Mouse (Mus musculus): ENCODE measurements around the gene Ppp1r36. TPM values are rescaled to one million over a fixed set of nuclear protein-coding genes. Genes with fewer than 3 reads are reported as not detected.

The Ppp1r36 gene
- polyA plus RNA-seq, 1 experiment from 2014 or later: 0.75 TPM

DNA sequence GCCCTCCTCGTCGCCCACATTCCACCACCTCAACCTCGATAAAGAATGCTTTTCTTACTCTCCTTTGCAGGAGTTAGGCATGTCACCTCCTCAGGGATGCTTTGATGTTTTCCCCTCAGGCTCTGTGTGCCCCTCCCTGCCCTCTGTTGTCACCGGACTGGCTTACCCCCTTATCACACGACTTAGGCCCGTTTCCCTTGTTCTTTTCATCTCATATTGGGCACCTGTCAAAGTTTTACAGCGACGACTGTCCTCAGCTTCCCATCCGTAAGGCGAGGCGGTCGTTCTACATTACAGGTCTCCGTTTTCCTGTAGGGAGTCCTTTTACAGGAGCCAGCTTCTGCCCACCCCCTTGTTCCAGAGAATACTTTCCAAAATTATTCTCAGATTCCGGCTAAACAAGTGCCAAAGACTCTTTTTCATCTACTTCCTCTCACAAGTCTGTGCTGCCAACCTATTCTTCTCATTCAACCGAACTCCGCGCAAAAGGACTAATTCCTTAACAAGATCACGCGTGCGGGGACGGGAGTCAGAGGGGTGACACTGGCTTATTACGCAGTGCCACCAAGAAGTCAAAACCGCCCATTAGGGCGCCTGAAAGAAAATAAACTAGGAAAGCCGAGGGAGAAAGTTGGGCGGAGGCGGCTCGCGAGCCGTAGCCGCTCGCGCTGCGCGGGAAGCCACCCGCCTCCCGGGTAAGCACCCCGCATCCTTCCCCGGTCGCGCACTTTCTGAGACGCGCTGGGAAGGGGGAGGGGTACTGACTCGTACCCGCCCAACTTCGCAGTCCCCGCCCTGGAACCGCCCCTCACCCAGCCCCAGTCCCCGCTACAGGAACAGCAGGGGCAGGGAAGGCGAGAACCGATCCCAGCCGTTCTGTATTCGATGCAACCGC, 14.1 kb upstream of the Ppp1r36 start:
- Histone ChIP-seq H3K27ac (no peak overlapping the region), H3K4me3 (peak overlapping the region; percentile 63), H3K9ac (peak overlapping the region; percentile 56), H3K9me3 (no peaks in the 10 kb centered on the region), H3K27me3 (replicated peaks) (peaks cover 40% of the 10 kb centered on the region), H3K4me1 (peaks cover 20% of the 10 kb centered on the region), H3K36me3 (no peaks in the 10 kb centered on the region), H3K4me2 (replicated peaks) (peak overlapping the region; percentile 80)
- under 1% methylated on average over 54 of the region's 54 CpGs for WGBS
- peak; percentile 92 for ATAC-seq (ENCODE audit: low FRiP score, low read depth)

DNA sequence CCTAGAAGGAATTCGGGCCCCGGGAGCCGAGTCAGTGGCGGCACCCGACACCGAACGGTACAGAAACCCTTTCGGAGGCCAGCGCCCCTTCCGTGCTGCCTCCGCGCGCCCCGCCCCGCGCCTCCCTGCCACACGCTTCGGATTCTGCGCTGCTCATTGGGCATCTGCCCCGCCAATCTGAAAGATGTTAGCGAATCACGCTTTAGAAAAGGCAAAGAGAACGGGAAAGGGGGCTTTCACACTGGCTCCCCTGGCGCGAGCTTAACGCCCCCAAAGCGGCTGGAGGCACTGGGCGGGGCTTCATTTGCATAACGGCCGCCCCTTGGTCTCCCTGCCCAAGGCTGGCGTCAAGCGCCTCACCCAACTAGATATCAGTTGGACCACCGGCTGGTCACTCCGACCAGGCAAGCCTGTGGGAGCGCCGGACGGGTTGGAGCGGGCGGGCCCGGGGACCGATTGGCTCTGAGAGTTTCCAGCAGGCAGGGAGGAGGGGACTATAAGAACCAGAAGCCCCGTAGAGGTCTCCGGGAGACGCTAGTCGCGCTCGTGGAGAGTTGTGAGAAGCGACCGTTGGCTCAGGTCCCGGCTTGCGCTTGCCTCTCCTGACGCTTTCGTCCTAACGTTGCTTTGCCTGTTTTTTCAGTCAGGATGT, 13.3 kb upstream of the Ppp1r36 start, which contains the start of gene Hspa2:
Hspa2 (plus strand) TSS at position 291 of the 652 bp plus-strand sequence.
- peaks cover 40% of the 10 kb centered on the region for H3K27me3 ChIP-seq (replicated peaks)
- peak; percentile 96 for ATAC-seq (ENCODE audit: low FRiP score, low read depth)
- H3K36me3 ChIP-seq: no peaks in the 10 kb centered on the region
- WGBS: under 1% methylated on average over 54 of the region's 54 CpGs
- H3K4me3 ChIP-seq: peak within 1 kb of the TSS; percentile 63
- no peak within 1 kb of the TSS for H3K27ac ChIP-seq
- peak within 1 kb of the TSS; percentile 80 for H3K4me2 ChIP-seq (replicated peaks)
- peak within 1 kb of the TSS; percentile 56 for H3K9ac ChIP-seq
- H3K9me3 ChIP-seq: no peaks in the 10 kb centered on the region
- H3K4me1 ChIP-seq: peaks cover 20% of the 10 kb centered on the region

DNA sequence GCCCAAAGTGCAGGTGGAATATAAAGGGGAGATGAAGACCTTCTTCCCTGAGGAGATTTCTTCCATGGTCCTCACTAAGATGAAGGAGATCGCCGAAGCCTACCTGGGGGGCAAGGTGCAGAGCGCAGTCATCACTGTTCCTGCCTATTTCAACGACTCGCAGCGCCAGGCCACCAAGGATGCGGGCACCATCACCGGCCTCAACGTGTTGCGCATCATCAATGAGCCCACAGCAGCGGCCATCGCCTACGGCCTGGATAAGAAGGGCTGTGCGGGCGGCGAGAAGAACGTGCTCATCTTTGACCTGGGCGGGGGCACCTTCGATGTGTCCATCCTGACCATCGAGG, 12.5 kb upstream of the Ppp1r36 start:
- peaks cover 40% of the 10 kb centered on the region for H3K27me3 ChIP-seq (replicated peaks)
- ATAC-seq (ENCODE audit: low FRiP score, low read depth): no peak
- WGBS: 8% methylated on average over 20 of the region's 20 CpGs
- no peak overlapping the region for H3K27ac ChIP-seq
- peak overlapping the region; percentile 63 for H3K4me3 ChIP-seq
- no peaks in the 10 kb centered on the region for H3K9me3 ChIP-seq
- peaks cover 20% of the 10 kb centered on the region for H3K4me1 ChIP-seq
- H3K9ac ChIP-seq: no peak overlapping the region
- no peaks in the 10 kb centered on the region for H3K36me3 ChIP-seq
- peak overlapping the region; percentile 80 for H3K4me2 ChIP-seq (replicated peaks)

DNA sequence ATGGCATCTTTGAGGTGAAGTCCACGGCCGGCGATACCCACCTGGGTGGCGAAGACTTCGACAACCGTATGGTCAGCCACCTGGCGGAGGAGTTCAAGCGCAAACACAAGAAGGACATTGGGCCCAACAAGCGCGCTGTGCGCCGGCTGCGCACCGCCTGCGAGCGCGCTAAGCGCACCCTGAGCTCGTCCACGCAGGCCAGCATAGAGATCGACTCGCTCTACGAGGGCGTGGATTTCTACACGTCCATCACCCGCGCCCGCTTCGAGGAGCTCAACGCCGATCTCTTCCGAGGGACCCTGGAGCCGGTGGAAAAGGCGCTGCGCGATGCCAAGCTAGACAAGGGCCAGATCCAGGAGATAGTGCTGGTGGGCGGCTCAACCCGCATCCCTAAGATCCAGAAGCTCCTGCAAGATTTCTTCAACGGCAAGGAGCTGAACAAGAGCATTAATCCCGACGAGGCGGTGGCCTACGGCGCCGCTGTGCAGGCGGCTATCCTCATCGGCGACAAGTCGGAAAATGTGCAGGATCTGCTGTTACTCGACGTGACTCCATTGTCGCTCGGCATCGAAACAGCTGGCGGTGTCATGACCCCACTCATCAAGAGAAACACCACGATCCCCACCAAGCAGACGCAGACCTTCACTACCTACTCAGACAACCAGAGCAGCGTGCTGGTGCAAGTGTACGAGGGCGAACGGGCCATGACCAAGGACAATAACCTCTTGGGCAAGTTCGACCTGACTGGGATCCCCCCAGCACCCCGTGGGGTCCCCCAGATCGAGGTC, 12.0 kb upstream of the Ppp1r36 start:
- 0 out of 2 replicates have a peak overlapping the region, but pooled peaks have one; percentile 63 for H3K4me3 ChIP-seq
- no peak for ATAC-seq (ENCODE audit: low FRiP score, low read depth)
- H3K36me3 ChIP-seq: no peaks in the 10 kb centered on the region
- 4% methylated on average over 64 of the region's 64 CpGs for WGBS
- H3K9ac ChIP-seq: no peak overlapping the region
- H3K27me3 ChIP-seq (replicated peaks): peaks cover 40% of the 10 kb centered on the region
- H3K9me3 ChIP-seq: no peaks in the 10 kb centered on the region
- H3K4me1 ChIP-seq: peaks cover 20% of the 10 kb centered on the region
- peak overlapping the region; percentile 80 for H3K4me2 ChIP-seq (replicated peaks)
- H3K27ac ChIP-seq: no peak overlapping the region

DNA sequence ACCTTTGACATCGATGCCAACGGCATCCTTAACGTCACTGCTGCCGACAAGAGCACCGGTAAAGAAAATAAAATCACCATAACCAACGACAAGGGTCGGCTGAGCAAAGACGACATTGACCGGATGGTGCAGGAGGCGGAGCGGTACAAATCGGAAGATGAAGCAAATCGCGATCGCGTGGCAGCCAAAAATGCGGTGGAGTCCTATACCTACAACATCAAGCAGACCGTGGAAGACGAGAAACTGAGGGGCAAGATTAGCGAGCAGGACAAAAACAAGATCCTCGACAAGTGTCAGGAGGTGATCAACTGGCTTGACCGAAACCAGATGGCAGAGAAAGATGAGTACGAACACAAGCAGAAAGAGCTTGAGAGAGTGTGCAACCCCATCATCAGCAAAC, 11.4 kb upstream of the Ppp1r36 start:
- no peak overlapping the region for H3K9ac ChIP-seq

DNA sequence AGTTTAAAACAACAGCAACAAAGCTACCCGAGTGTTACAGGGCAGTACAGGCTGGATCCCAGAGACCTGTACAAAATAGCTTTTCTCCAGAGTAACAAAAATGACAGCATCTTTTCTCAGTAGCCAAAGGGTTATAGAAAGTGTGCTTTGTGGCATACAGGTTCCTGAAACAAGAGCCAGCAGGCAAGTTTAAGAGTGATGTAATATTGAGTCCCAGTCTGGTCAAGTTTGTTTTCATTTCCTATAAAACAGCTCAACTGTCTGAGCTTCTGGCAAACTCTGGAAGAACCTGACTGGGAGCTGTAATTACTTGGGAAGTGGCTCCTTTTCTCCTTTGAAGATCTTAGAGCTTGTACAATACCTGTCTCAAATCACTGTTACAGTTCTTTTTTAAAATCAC, 10.2 kb upstream of the Ppp1r36 start:
- WGBS: 43% methylated on average over 1 of the region's 1 CpGs

More for the DNA sequence above, 11.4 kb upstream of the Ppp1r36 start:
- 4% methylated on average over 23 of the region's 23 CpGs for WGBS
- no peaks in the 10 kb centered on the region for H3K36me3 ChIP-seq
- ATAC-seq (ENCODE audit: low FRiP score, low read depth): no peak
- no peak overlapping the region for H3K27ac ChIP-seq
- H3K4me2 ChIP-seq (replicated peaks): peak overlapping the region; percentile 80
- peaks cover 20% of the 10 kb centered on the region for H3K4me1 ChIP-seq
- no peaks in the 10 kb centered on the region for H3K9me3 ChIP-seq
- H3K4me3 ChIP-seq: no peak overlapping the region
- H3K27me3 ChIP-seq (replicated peaks): peaks cover 40% of the 10 kb centered on the region

DNA sequence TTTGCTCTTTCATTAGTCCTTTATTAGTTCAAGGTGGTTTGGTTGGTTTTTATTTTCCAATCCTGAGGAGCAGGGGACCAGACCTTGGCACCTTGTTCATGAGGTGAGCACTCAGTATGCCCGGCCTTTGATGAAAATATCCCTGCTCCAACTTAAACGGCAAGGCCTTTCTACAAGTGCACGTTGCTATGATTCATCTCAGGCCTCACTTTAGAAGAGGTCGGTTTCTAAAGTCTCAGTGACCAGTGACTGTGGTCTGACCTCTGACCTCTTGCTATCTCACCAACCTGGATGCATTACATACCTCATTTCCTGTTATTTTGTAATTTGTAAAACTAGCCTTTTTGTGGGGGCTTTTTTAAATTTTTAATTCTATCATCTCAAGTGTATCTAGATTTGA, 8.2 kb upstream of the Ppp1r36 start:
- Histone ChIP-seq H3K27ac (no peak overlapping the region), H3K4me1 (peaks cover 15% of the 10 kb centered on the region), H3K9me3 (no peaks in the 10 kb centered on the region), H3K4me2 (replicated peaks) (no peak overlapping the region), H3K36me3 (no peaks in the 10 kb centered on the region), H3K4me3 (no peak overlapping the region), H3K27me3 (replicated peaks) (peaks cover 33% of the 10 kb centered on the region), H3K9ac (no peak overlapping the region)
- WGBS: 69% methylated on average over 4 of the region's 4 CpGs
- ATAC-seq (ENCODE audit: low FRiP score, low read depth): no peak

More for the DNA sequence above, 10.2 kb upstream of the Ppp1r36 start:
- no peak for ATAC-seq (ENCODE audit: low FRiP score, low read depth)
- Histone ChIP-seq H3K36me3 (no peaks in the 10 kb centered on the region), H3K27me3 (replicated peaks) (peaks cover 40% of the 10 kb centered on the region), H3K4me1 (peaks cover 20% of the 10 kb centered on the region), H3K4me2 (replicated peaks) (no peak overlapping the region), H3K9ac (no peak overlapping the region), H3K9me3 (no peaks in the 10 kb centered on the region), H3K27ac (no peak overlapping the region), H3K4me3 (no peak overlapping the region)

DNA sequence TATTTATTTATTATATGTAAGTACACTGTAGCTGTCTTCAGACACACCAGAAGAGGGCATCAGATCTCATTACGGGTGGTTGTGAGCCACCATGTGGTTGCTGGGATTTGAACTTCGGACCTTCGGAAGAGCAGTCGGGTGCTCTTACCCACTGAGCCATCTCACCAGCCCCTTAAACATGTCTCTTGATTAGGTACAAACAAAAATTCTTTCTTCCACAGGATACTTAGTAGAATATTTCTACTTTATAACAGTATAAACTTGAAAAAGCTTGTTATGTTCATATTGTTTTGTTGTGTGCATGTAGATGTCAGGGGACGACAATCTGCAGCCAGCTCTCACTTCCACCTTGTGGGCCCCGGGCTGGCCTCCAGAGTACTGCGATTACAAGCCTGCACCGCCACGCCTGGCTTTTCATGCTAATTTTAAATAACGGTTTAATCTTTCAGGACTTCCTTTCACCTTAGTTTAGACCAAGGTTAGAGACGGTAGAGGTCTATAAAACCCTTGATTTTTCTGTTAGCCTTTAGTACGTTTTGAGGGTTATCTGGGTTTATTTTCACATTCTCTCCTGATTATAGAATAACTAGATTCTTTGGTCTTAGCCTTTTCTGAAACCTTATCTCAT, 1.8 kb upstream of the Ppp1r36 start:
- H3K27me3 ChIP-seq (replicated peaks): peaks cover 19% of the 10 kb centered on the region; the same call in 1 of the 2 replicates
- H3K4me2 ChIP-seq (replicated peaks): no peak overlapping the region
- H3K4me1 ChIP-seq: peaks cover 7% of the 10 kb centered on the region
- no peaks in the 10 kb centered on the region for H3K9me3 ChIP-seq
- no peak overlapping the region for H3K4me3 ChIP-seq
- H3K36me3 ChIP-seq: no peaks in the 10 kb centered on the region
- no peak for ATAC-seq (ENCODE audit: low FRiP score, low read depth)
- WGBS: 91% methylated on average over 12 of the region's 12 CpGs
- no peak overlapping the region for H3K9ac ChIP-seq
- H3K27ac ChIP-seq: no peak overlapping the region

DNA sequence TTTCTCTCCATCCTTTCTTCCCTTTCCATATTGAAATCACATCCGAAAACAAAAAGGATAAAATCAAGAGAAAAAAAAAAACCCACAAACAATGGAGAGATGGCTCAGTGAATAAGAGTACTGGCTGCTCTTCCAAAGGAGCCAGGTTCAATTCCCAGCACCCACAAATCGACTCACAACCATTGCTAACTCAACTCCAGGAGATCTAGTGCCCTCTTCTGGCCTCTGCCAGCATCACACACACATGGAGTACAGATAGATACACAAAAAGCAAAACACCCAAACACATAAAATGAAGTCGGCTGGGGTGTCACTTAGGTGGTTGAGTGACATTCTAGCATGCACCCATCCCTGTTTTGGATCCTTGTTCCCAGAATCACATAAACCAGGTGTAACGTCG, 1.0 kb downstream of the Ppp1r36 start:
- ATAC-seq (ENCODE audit: low FRiP score, low read depth): no peak
- Histone ChIP-seq H3K9ac (no peak overlapping the region), H3K36me3 (no peaks in the 10 kb centered on the region), H3K4me2 (replicated peaks) (no peak overlapping the region), H3K4me3 (no peak overlapping the region), H3K9me3 (no peaks in the 10 kb centered on the region), H3K4me1 (peaks cover 7% of the 10 kb centered on the region), H3K27me3 (replicated peaks) (peaks cover 19% of the 10 kb centered on the region; the same call in 1 of the 2 replicates), H3K27ac (no peak overlapping the region)
- 91% methylated on average over 5 of the region's 5 CpGs for WGBS

DNA sequence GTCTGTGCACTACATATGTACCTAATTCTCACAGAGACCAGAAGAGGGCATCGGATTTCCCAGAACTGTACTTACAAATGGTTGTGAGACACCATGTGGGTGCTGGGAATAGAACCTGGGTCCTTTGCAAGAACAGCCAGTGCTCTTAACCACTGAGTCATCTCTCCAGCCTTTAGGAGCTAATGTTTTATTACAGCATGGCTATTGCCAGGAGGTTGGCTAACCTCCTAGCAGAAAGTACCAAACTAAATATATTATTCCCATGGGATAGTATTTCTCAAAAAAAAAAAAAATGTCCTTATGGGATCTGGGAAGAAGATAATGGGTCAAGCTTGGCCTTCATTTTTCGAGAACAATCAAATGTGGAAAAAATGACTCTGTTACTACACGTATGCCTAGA, 7.9 kb downstream of the Ppp1r36 start:
- Histone ChIP-seq H3K9ac (no peak overlapping the region), H3K27me3 (replicated peaks) (no peaks in the 10 kb centered on the region), H3K9me3 (no peaks in the 10 kb centered on the region), H3K4me1 (no peaks in the 10 kb centered on the region), H3K36me3 (no peaks in the 10 kb centered on the region), H3K4me3 (no peak overlapping the region), H3K27ac (no peak overlapping the region), H3K4me2 (replicated peaks) (no peak overlapping the region)
- WGBS: 91% methylated on average over 3 of the region's 3 CpGs
- no peak for ATAC-seq (ENCODE audit: low FRiP score, low read depth)

DNA sequence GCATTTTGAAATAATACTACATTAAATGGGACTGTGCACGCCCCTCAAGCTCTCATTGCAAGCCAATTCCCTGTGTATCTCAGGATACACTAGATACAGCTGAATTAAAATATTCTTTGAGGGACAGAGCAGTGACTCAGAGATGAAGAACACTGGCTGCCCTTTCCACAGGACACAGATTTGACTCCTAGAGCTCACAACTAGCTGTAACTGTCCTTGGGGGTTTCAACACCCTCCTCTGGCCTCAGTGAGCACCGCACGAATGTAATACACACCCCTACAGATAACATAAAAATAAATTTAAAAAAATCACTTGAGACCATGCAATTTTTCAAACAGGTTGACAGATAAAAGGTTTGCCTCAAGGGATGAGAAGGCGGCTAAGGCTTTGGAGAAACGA, 10.2 kb downstream of the Ppp1r36 start:
- H3K9me3 ChIP-seq: no peaks in the 10 kb centered on the region
- H3K36me3 ChIP-seq: no peaks in the 10 kb centered on the region
- no peak overlapping the region for H3K4me2 ChIP-seq (replicated peaks)
- no peak overlapping the region for H3K4me3 ChIP-seq
- H3K27me3 ChIP-seq (replicated peaks): no peaks in the 10 kb centered on the region
- no peaks in the 10 kb centered on the region for H3K4me1 ChIP-seq
- H3K9ac ChIP-seq: no peak overlapping the region
- WGBS: 59% methylated on average over 5 of the region's 5 CpGs
- no peak for ATAC-seq (ENCODE audit: low FRiP score, low read depth)
- H3K27ac ChIP-seq: no peak overlapping the region

Data from neural tube, embryonic 12.5 days (tissue).